ENCODE assay signal across 8 mouse cellular contexts in the genomic region with DNA sequence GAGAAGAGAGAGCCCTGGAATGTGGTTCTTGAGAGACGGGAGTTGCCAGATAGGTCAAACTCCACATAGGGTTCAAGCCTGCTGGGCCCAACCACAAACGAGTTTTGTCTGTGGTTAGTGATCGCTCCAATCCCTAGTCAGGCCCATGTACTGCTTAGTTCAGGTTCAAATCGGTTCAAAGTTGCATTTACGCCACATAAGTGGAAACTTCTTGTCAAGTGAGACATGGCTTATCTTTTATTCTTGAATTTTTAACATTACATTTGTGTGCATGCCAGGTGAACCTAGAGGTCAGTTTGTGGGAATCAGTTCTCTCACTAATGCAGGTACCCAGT.
DNase-seq lines count a peak whose midpoint lies in the region; ATAC-seq and TF ChIP-seq lines count a peak whose summit lies in the region.

No protein-coding gene starts in this region.

- H3K4me1 ChIP-seq in liver, adult 2 months (ENCODE audit: control insufficient read depth, insufficient read depth, low read length): no peaks in the 10 kb centered on the region; the same call in 1 of the 2 replicates
- peaks cover 6% of the 10 kb centered on the region; the same call in 1 of the 2 replicates for H3K4me1 ChIP-seq in embryonic facial prominence, embryonic 14.5 days (ENCODE audit: control insufficient read depth, insufficient read depth, low read length)
- H3K4me1 ChIP-seq in intestine, embryonic 14.5 days (replicated peaks; ENCODE audit: control insufficient read depth, insufficient read depth, low read length): no peaks in the 10 kb centered on the region; the same call in 1 of the 2 replicates

- no peak; the same call in 1 of the 2 replicates for ATAC-seq in embryonic facial prominence, embryonic 14.5 days (ENCODE audit: low read depth)
- no peak for ATAC-seq in intestine, embryonic 14.5 days (replicated peaks; ENCODE audit: low FRiP score, low TSS enrichment, low read depth)

- no peaks in the 10 kb centered on the region; the same call in 1 of the 2 replicates for H3K9me3 ChIP-seq in embryonic facial prominence, embryonic 14.5 days (ENCODE audit: control insufficient read depth, low read length)
- no peaks in the 10 kb centered on the region for H3K9me3 ChIP-seq in intestine, embryonic 14.5 days (ENCODE audit: control insufficient read depth, low read length)

- peak overlapping the region; percentile 65 for H3K27ac ChIP-seq in liver, adult 2 months (replicated peaks; ENCODE audit: insufficient read depth, low read depth, low read length)
- peak overlapping the region; percentile 91 for H3K27ac ChIP-seq in embryonic facial prominence, embryonic 14.5 days (replicated peaks; ENCODE audit: low read depth, low read length)
- peak overlapping the region; percentile 97 for H3K27ac ChIP-seq in intestine, embryonic 14.5 days (ENCODE audit: low read depth)

- no peaks in the 10 kb centered on the region for H3K79me2 ChIP-seq in liver, adult 2 months (ENCODE audit: control insufficient read depth, insufficient read depth, low read length)
- no peaks in the 10 kb centered on the region for H3K79me2 ChIP-seq in myocyte (ENCODE audit: control insufficient read depth, insufficient read depth)

- peak; percentile 71 for DNase-seq in liver, adult 2 months (ENCODE audit: extremely low read depth, low read depth, low spot score)
- DNase-seq in liver: no peak
- no peak for DNase-seq in embryonic facial prominence, embryonic 14.5 days (ENCODE audit: low spot score)
- no peak for DNase-seq in intestine, embryonic 14.5 days (ENCODE audit: low spot score)
- DNase-seq in adrenal gland, adult 8-10 months: no peak
- DNase-seq in embryo, embryonic 10 days (ENCODE audit: low spot score): no peak
- DNase-seq in retina, postnatal 1 day: no peak

- peak overlapping the region; percentile 92 for H3ac ChIP-seq in myocyte (ENCODE audit: control insufficient read depth, insufficient read length)

- H3K4me3 ChIP-seq in liver, adult 2 months (ENCODE audit: insufficient read depth, low read depth, low read length): peak overlapping the region; percentile 60
- H3K4me3 ChIP-seq in embryonic facial prominence, embryonic 14.5 days (ENCODE audit: low read depth, low read length): peak overlapping the region; percentile 46
- peak overlapping the region; percentile 56 for H3K4me3 ChIP-seq in intestine, embryonic 14.5 days (ENCODE audit: low read depth, low read length)
- peak overlapping the region; percentile 47 for H3K4me3 ChIP-seq in myocyte

- no peaks in the 10 kb centered on the region for H3K36me3 ChIP-seq in liver, adult 2 months (ENCODE audit: control insufficient read depth, insufficient read depth, low read length)
- no peaks in the 10 kb centered on the region for H3K36me3 ChIP-seq in embryonic facial prominence, embryonic 14.5 days (ENCODE audit: control insufficient read depth, insufficient read depth, low read length)
- H3K36me3 ChIP-seq in intestine, embryonic 14.5 days (ENCODE audit: control insufficient read depth, insufficient read depth, low read length): no peaks in the 10 kb centered on the region
- H3K36me3 ChIP-seq in myocyte (ENCODE audit: control insufficient read depth, insufficient read depth): no peaks in the 10 kb centered on the region

- WGBS in liver, adult 2 months: 0% methylated on average over 5 of the region's 5 CpGs
- 10% methylated on average over 5 of the region's 5 CpGs for WGBS in embryonic facial prominence, embryonic 14.5 days
- 9% methylated on average over 5 of the region's 5 CpGs for WGBS in intestine, embryonic 14.5 days

- peak overlapping the region; percentile 62 for H3K4me2 ChIP-seq in embryonic facial prominence, embryonic 14.5 days (ENCODE audit: low read depth, low read length)
- H3K4me2 ChIP-seq in intestine, embryonic 14.5 days (ENCODE audit: low read length): peak overlapping the region; percentile 48
- H3K4me2 ChIP-seq in myocyte (ENCODE audit: low read depth): peak overlapping the region; percentile 91

- TF ChIP-seq POLR2A in liver, adult 2 months (IDR thresholded peaks at IDR 0.05; ENCODE audit: extremely low read depth, insufficient read depth, low read length): no peak
- no peak for TF ChIP-seq POLR2A in myocyte (IDR thresholded peaks at IDR 0.05; ENCODE audit: insufficient read length, low read depth)

- no peaks in the 10 kb centered on the region for H3K27me3 ChIP-seq in liver, adult 2 months (ENCODE audit: control insufficient read depth, insufficient read depth, low read length)
- no peaks in the 10 kb centered on the region for H3K27me3 ChIP-seq in embryonic facial prominence, embryonic 14.5 days (replicated peaks; ENCODE audit: control insufficient read depth, insufficient read depth, low read length)
- H3K27me3 ChIP-seq in intestine, embryonic 14.5 days (replicated peaks; ENCODE audit: control insufficient read depth, insufficient read depth, low read length): no peaks in the 10 kb centered on the region
- peaks cover 6% of the 10 kb centered on the region for H3K27me3 ChIP-seq in myocyte (ENCODE audit: control insufficient read depth, insufficient read depth, insufficient read length)

- peak overlapping the region; percentile 66 for H3K9ac ChIP-seq in liver, adult 2 months (ENCODE audit: low read depth, low read length)
- peak overlapping the region; percentile 68 for H3K9ac ChIP-seq in embryonic facial prominence, embryonic 14.5 days (ENCODE audit: low read depth, low read length)
- H3K9ac ChIP-seq in intestine, embryonic 14.5 days (ENCODE audit: low read length): peak overlapping the region; percentile 74

- no peak for TF ChIP-seq CTCF in liver, adult 2 months (IDR thresholded peaks at IDR 0.05; ENCODE audit: low read depth, low read length)

TF ChIP-seq in myocyte, 11 proteins besides CTCF, POLR2A, EP300 and RAD21:
- no peak for TF ChIP-seq USF1 (IDR thresholded peaks at IDR 0.05; ENCODE audit: low read depth)
- no peak for TF ChIP-seq TCF3 (IDR thresholded peaks at IDR 0.05; ENCODE audit: insufficient read length, low read depth)
- no peak for TF ChIP-seq REST (IDR thresholded peaks at IDR 0.05; ENCODE audit: insufficient read depth, insufficient read length)
- no peak for TF ChIP-seq E2F4 (IDR thresholded peaks at IDR 0.05; ENCODE audit: insufficient read depth)
- no peak for TF ChIP-seq MYOG (IDR thresholded peaks at IDR 0.05; ENCODE audit: control insufficient read depth in 1 of 3, insufficient read depth in 1 of 3, insufficient read length in 2 of 3, low read depth in 2 of 3)
- TF ChIP-seq SRF (IDR thresholded peaks at IDR 0.05; ENCODE audit: control insufficient read depth, insufficient read length, low read depth): no peak
